Mouse (Mus musculus) naive thymus-derived CD4-positive, alpha-beta T cell, adult 2 months (primary cell): Measurements from ENCODE around the gene Bloc1s4.
A peak's percentile ranks its signal among the peaks of the same experiment; 100 is the strongest.

Experiments
- DNase-seq: peaks from one replicate; pipeline ENCODE4 v3.0.0-alpha.2; 2011; ENCODE audit warnings: low read depth

The Bloc1s4 gene

GRCm38 (mm10) chr5:36748536-36749061, at the start of gene Bloc1s4:
Gene Bloc1s4, minus strand, starts transcription at chr5:36748650.
- peak; percentile 91 for DNase-seq

- no peak for DNase-seq
Observed at GRCm38 (mm10) chr5:36797291-36797690, 48.8 kb upstream of the Bloc1s4 start.

GRCm38 (mm10) chr5:36796296-36797014, 48.0 kb upstream of the Bloc1s4 start, which contains the start of gene Mrfap1:
Gene Mrfap1, minus strand, starts transcription at chr5:36796772.
- DNase-seq, result peak; percentile 96

- peak; percentile 69 for DNase-seq
Observed at GRCm38 (mm10) chr5:36795647-36796295, 47.3 kb upstream of the Bloc1s4 start.

- DNase-seq, result no peak
Observed at GRCm38 (mm10) chr5:36791861-36792260, 43.4 kb upstream of the Bloc1s4 start.

GRCm38 (mm10) chr5:36786052-36786451, 37.6 kb upstream of the Bloc1s4 start:
- DNase-seq, result no peak

GRCm38 (mm10) chr5:36779512-36779911, 31.1 kb upstream of the Bloc1s4 start:
- DNase-seq, result no peak

GRCm38 (mm10) chr5:36778901-36779300, 30.5 kb upstream of the Bloc1s4 start:
- DNase-seq, result no peak

- no peak for DNase-seq
Observed at GRCm38 (mm10) chr5:36777186-36777585, 28.7 kb upstream of the Bloc1s4 start.

- DNase-seq, result no peak
Observed at GRCm38 (mm10) chr5:36776021-36776575, 27.6 kb upstream of the Bloc1s4 start.

- no peak for DNase-seq
Observed at GRCm38 (mm10) chr5:36775317-36775716, 26.9 kb upstream of the Bloc1s4 start.

GRCm38 (mm10) chr5:36772586-36772985, 24.1 kb upstream of the Bloc1s4 start:
- no peak for DNase-seq

GRCm38 (mm10) chr5:36769603-36770002, 21.2 kb upstream of the Bloc1s4 start:
- no peak for DNase-seq

- no peak for DNase-seq
Observed at GRCm38 (mm10) chr5:36766958-36767703, 18.7 kb upstream of the Bloc1s4 start.

- no peak for DNase-seq
Observed at GRCm38 (mm10) chr5:36759848-36760247, 11.4 kb upstream of the Bloc1s4 start.

GRCm38 (mm10) chr5:36757033-36757432, 8.6 kb upstream of the Bloc1s4 start:
- DNase-seq, result peak; percentile 58

GRCm38 (mm10) chr5:36750119-36751078, 1.9 kb upstream of the Bloc1s4 start:
- peak; percentile 50 for DNase-seq

- no peak for DNase-seq
Observed at GRCm38 (mm10) chr5:36747794-36748535, 485 bp downstream of the Bloc1s4 start.

GRCm38 (mm10) chr5:36747071-36747470, 1.4 kb downstream of the Bloc1s4 start:
- no peak for DNase-seq

GRCm38 (mm10) chr5:36742126-36742848, 6.2 kb downstream of the Bloc1s4 start:
- DNase-seq, result peak; percentile 86
